Mouse (Mus musculus) embryonic facial prominence, embryonic 12.5 days (tissue): ENCODE results near the gene Toe1. TPM values are rescaled to one million over a fixed set of nuclear protein-coding genes. Genes with fewer than 3 reads are reported as not detected.

ENCODE experiments used
- polyA plus RNA-seq: library from polyadenylated mRNA; unstranded; fragments of >200 nt; fragmentation: Nextera tagmentation; extraction: Ambion mirVana; gene quantifications from 2 replicates; pipeline ENCODE4 v1.2.1, GENCODE M21; 2016

Toe1 gene
- polyA plus RNA-seq, 1 experiment from 2014 or later: 37.9 TPM

Other genes with a start within 250 kb of the Toe1 start
- gene Gpbp1l1, start 250.0 kb downstream of the Toe1 start, polyA plus RNA-seq: 34.4 and 35.1 TPM in 2 replicates
- gene Ccdc17, start 211.0 kb downstream of the Toe1 start, polyA plus RNA-seq: 2.5 and 3.1 TPM in 2 replicates
- 246 and 256 TPM in 2 replicates for gene Nasp, start 179.7 kb downstream of the Toe1 start, polyA plus RNA-seq
- gene Akr1a1, start 156.0 kb downstream of the Toe1 start, polyA plus RNA-seq: 689 and 706 TPM in 2 replicates
- gene Prdx1, start 122.1 kb downstream of the Toe1 start, polyA plus RNA-seq: 1,087 and 1,115 TPM in 2 replicates
- gene Mmachc, start 99.2 kb downstream of the Toe1 start, polyA plus RNA-seq: 26.4 and 28.5 TPM in 2 replicates
- gene Ccdc163, start 99.1 kb downstream of the Toe1 start, polyA plus RNA-seq: 25.2 and 26.3 TPM in 2 replicates
- gene Tesk2, start 86.7 kb downstream of the Toe1 start, polyA plus RNA-seq: 11.8 TPM in 2 replicates
- 20.1 and 20.7 TPM in 2 replicates for gene Mutyh, start 83 bp upstream of the Toe1 start, polyA plus RNA-seq
- gene Hpdl, start 14.1 kb upstream of the Toe1 start, polyA plus RNA-seq: 1.1 and 1.5 TPM in 2 replicates
- 1.3 and 1.5 TPM in 2 replicates for gene Zswim5, start 69.7 kb upstream of the Toe1 start, polyA plus RNA-seq
- gene Urod, start 186.8 kb upstream of the Toe1 start, polyA plus RNA-seq: 107 and 110 TPM in 2 replicates
- 11.9 and 14.6 TPM in 2 replicates for gene Hectd3, start 187.7 kb upstream of the Toe1 start, polyA plus RNA-seq
- gene Eif2b3, start 211.8 kb upstream of the Toe1 start, polyA plus RNA-seq: 43.8 and 45.5 TPM in 2 replicates